Mouse (Mus musculus) c-Kit-negative CD71-positive TER-119-positive erythroid progenitor cells, embryonic 14.5 days (primary cell): ENCODE data around the gene Cd164.

Source experiments
- DNase-seq: peaks from one replicate; pipeline ENCODE4 v3.0.0-alpha.2; 2013; ENCODE audit warnings: low read depth, low spot score

The Cd164 gene

DNA sequence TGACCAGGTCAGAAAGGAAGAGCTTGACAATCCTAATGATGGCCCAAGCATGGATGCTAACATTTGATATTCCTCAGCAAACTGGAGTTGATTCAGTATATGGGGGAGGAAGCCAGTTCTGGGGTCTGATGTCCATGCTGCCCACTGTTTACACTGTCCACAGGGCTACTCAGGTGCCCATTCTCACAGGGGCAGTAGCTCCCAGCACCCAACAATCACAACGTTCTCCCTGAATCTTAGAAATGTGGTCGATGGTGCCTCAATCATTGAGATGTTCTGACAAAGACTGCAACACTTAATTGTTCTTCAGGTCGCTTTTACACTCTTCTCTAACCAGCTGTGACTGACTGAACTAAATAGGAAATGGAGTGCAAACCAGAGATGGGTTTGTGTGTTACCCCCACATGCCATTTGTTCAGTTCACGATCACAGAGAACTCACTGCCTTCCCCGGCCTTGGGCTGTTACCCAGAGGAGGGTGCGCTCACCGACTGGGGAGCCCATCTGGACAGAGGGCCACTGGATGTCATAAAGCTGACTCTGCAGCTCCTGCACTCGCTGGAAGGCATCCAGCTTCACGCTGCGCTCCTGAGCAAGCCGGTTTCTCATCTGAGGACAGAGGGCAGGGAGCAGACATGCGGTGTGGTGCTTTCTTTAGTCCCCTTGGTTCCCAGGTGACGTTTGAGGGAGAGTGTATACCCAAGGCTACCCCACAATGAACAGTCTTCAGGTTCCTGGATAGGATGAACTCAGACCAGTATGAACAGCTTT lies 27.4 kb downstream of the Cd164 start:
- DNase-seq = no peak

DNA sequence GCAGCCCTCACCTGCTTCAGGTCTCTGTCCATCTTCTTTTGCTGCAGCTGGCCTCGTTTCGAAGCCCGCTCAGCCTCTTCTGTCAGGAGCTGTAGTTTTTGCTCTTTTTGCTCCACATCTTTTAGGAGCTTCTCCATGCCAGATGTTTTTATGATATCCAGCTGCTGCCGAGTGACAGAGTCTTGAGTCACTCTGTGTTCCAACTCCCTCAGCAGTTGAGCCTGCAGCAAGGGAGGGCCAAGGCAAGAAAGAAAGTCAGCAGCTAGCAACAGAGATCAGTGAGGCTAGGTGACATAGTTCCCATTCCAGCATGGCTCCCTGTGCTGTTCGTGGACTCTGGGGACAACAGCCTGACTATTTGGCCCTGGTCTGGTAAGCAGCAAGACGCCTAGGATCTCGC lies 31.5 kb downstream of the Cd164 start:
- DNase-seq = no peak

DNA sequence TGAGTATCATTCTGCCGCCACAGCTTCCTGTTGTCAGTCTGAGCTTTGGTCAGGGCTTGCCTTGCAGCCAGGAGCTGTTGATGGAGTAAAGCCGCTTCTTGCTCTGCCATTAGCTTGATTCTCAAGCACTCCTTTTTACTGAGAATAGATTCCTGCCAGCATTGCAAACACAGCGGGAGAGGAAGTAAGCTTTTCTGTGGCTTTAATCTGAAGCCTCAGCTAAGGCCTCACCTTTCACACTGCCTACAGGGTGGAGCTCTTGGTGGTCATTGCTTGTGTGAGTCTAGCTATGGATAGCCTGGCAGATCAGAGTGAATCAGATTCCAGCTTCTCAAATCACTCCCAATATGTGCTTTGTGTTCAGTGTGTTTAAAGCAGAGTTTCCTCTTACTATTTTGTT lies 33.1 kb downstream of the Cd164 start:
- no peak for DNase-seq

DNA sequence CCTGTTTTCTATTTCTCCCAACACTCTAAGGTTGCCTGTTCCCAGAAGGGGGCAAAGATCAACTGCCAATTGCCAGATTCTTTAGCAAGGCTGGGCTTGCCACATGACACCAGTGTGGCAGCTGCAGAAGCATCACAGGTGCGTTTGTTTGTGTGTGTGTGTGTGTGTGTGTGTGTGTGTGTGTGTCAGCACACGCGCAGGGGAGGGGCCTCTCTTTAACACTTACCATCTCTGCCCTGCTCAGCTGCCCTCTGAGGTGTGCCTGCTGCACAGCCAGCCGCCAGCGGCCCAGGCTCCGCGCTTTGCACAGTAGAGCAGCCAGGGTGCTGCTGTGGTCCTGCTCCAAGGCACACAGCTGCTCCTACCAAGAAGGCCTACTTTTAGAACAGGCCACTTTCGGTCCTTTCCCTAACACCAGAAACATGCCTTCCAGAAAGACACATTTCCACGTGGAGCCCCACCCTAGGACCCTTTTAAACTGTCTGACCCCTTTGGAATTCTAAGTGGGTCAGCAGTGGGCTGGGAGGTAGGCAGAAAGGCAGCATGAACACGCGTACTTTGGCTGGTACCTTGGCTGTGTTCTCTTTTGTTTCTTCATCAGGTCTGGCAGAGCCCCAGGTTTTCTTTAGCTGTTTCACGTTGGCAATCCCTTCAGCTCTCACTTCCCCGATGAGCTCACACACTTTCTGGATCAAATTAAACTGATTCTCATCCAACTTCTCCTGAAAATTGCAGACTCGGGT lies 33.8 kb downstream of the Cd164 start:
- DNase-seq = no peak

DNA sequence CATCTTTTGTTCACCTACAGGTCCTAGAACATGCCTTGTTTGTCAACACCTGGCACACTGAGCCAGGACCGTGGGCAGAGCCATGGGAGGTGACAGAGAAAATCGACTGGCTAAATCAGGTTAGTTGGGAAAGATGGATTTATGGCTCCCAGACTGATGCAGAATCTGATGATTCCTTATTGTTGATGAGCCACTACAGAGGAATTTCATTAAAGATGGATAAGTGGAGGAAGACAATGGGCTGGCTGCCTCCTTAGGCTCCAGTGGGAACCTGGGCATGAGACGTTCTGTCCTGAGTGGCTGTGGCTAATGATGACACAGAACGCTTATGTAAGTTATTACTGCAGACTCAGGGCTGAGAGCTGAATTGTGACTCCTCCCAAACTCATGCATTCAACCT lies 34.5 kb downstream of the Cd164 start:
- no peak for DNase-seq

DNA sequence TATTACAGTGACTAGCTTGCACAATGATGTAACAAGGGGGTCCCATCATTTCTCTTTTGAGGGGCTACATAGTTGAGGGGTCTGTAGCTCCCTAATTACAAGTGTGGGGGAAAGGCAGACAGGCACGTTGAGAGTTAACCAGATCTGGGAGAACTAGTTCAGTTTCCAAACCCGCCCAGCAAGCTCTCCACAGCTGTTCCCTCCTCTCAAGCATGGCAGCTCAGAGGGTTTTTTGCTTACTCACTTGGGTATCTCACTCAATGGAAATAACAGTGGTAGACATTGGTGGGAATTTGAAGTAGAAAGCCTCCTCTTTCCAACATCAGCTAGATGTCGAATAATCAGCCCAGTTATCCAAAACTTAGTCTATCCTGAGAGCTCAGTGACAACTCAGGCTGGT lies 35.9 kb downstream of the Cd164 start:
- DNase-seq = no peak

DNA sequence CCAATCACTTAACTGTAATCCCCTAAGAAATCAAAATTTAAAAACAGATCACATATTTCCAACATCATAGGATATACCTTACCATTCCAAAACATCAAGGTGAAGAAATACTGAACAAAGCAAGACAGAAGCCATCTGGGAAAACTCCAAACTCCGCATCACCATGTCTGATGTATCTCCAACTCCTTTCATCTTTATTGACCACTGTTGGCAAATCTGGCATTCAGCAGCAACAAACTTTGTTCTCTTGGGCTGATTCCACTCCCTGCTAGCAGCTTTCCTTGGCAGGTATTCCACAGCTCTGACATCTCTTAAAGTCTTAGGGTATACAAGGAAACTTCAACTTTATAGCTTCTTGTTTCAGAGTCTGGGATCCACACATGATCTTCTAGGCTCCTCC lies 39.2 kb downstream of the Cd164 start:
- DNase-seq = no peak

DNA sequence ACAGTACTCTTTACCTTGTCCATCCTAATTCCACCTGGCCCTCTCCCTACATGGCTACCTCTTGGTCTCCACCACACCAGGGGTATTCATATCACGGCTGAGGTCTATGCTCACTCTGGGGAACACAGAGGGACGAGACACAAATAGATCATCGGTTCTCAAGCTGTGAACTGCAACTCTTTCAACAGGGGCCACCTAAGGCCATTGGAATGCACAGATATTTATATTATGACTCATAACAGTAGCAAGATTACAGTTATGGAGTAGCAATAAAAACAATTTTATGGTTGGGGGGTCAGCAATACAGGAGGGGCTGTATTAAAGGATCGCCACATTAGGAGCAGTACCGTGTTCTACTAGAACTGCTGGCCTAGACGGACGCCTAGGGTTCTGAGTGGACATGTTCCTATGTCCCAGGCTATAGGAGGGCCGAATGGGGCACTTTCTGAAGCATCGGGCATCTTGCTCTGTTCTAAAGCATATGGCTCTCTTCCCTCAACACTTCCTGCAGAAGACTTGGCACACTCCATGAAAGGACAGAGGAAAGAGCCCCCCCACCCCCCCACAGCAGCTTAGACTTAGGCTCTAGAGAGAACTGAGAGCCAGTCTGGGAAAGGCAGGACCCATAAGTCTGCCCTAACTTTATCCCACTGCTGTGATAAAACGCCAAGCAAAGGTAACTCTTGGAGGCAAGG lies 42.6 kb downstream of the Cd164 start:
- DNase-seq = no peak

DNA sequence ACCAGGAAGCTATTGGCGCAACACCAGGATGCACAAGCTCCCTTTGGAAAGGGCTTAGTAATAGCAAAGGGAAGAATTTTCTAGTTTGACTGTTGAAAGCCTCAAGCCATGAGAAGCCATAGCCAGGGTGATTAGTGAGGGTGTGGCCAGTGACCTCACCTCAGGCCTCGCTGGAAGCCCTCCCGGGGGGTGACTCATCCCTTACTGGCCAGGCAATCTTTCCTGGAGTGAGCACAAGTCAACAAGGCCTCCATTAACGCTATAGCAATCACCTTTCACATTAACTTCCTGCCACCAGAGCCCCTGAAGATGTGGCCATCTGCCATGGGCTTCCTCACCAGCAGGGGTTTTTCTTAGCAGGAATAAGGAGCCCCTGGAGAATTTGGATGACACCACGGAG lies 45.9 kb downstream of the Cd164 start:
- DNase-seq = no peak

DNA sequence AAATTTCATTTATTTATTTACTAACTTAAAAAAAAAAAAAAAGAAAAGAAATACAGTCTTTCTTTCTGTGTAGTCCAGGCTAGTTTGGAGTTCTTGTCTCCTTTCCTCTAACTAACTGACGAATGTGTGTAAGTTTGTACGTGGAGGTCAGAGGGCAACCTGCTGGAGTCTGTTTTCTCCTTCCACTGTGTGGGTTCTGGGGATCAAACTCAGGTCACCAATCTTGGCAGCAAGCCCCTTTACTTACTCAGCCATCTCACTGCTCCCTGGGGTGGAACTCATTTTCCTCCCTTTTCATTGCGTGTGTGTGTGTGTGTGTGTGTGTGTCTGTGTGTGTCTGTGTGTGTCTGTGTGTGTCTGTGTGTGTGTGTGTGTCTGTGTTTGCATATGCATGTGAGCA lies 49.1 kb downstream of the Cd164 start:
- DNase-seq = no peak

DNA sequence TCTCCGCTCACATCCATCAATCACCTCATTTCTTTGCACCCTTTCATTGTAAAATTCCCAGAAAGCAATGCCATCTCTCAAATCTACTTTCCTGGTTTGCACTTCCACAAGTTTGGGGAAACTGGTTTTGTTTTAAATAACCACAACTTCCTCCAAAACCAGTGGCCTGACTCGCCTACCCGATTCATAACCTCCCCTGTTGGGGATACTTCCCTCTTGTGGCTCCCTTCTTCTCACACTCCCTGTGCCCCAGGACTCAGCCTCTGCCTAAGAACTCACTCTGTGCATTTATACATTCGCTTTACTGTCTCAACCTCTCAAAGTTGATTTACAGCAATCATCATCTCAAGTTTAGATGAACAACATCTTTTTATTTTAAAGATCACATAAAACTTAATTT lies 51.9 kb downstream of the Cd164 start:
- DNase-seq = no peak

DNA sequence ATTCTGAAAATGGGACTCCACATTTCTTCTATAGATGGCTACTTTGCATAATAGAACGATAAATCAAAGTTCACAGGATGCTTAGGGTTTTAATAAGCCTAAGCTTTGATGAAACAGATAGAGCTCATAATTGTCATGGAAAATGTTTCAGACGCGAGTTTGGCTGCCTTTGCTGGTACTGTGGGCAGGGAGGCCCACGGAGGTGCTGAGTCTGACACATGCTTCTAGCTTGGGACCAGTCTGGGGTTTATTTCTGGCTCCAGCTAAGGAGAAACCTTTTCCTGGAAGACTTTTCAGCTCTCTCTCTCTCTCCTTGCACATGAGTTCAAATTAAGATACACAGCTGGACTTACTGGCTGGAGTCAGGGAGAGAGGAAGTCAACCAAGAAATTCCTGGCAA lies 53.1 kb downstream of the Cd164 start:
- DNase-seq = no peak

DNA sequence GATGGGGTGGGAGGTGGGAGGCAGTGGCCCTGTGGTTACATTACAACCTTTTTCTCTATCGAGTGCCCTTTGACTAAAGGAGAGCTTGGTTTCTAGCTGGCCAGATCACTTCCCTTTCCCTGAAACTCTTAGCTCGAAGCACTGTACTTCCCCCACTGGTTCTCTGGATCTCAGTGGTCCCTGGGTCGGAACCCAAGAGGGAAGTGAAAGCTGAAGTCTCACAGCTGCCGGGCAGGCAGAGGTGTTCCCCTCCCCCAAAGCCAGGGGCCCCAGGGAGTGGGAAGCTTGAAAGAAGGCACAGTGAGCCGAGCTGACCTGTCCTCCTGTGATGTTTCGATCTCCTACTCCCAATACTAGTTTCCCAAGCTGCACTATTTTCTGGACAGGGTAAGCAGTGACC lies 54.0 kb downstream of the Cd164 start:
- DNase-seq = no peak

DNA sequence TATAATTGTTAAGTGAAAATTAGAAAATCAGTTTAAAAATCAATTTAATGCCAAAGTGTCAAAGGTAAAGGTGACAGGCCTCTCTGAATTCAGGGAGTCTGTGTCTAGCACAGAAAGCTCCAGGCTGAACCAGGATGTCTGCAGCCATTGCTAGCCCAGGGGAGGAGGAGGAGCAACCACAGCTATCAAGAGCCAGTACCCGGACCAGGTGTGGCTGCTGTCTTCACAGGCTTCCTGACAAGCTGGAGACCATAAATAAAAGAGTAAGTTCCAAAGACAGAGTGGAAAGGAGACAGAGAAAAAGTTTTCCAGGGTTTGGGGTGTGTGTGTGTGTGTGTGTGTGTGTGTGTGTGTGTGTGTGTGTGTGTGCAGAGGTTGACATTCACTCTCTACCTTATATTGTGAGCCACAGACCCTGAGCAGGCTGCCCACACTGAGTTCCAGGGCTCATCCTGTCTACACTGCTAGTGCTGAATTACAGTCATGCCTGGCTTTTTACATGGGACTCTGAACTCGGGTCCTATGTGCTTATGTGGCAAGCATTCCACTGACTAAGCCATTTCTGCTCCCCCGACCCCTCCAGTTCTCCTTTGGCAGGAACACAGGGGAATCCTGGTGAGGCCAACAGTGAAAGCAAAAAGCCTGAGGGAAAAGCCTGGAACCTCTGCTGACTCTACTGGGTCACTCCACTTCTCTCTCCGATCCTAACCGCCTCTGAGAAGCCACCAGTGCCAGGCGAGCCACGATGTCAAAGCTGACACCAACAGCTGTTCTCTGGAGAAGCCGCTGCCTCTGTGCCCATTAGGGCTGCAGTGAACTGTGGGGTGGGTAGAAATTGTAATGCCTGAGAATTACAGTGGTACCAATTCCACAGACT lies 56.5 kb downstream of the Cd164 start:
- DNase-seq = no peak

DNA sequence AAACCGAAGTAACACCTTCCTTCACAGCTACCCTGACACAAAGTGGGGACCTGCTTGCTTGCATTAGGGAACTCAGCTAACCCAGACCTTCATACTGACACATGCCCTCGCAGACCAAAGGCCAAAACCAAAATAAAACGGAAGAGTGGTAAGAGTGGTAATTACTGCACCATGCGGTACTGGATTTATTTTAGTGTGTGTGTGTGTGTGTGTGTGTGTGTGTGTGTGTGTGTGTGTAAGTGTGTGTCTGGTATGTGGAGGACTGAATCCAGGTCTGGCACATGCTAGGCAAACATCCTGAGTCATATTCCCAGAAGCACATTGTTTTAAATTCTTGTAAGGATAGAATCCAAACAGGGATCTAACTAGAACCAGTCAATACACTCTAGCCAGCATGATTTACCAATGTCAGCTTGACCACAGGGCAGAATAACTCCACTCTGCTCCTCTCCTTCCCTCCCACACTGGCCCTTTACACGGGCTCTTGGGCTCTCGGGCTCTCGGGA lies 57.2 kb downstream of the Cd164 start:
- DNase-seq = no peak

DNA sequence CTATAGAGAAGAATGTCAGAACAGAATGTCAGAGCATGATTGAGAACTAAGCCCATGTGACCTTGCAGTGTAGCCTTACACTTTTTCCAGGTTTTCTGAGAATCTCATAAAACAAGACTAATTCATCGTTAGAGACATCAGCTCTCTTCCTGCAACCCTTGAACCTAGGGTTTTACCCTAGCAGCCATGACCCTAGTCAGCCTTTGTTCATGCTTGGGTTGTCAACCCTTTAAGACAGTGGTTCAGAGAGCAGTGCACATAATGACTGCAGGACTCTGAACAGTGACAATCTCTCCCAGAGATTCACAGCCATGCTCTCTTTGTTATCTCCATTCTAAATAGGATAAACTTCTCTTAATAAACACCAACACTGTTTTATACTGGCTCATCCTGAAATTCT lies 59.3 kb downstream of the Cd164 start:
- no peak for DNase-seq

DNA sequence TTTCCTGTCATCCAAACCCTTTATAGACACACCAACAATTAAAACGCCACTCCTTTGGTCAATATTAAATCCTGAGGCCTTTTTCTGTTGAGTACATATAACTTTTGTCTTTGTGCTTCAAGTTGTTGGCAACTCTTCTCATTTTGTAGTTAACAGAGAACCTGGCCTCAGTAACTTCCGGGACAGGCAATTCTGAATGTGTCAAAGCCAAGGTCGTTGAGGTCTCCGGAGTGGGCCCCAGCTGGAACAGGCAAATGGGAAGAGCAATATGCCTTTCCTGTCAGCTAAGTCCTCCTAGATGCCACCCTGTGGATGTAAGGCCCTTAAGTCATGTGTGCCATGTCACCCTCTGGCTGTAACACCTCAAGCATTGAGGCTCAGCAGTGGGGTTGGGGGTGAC lies 61.2 kb downstream of the Cd164 start:
- DNase-seq = no peak
